Comparison of ENCODE assay signal across 10 mouse cellular contexts in genomic region chr1:153501644-153502321, GRCm38 (mm10). TPM values are rescaled to one million over a fixed set of nuclear protein-coding genes. Genes with fewer than 3 reads are reported as not detected.
DNase-seq lines count a peak whose midpoint lies in the region; ATAC-seq and TF ChIP-seq lines count a peak whose summit lies in the region.
"Had no signal": no experiment of that assay in that cellular context is flagged by ENCODE, and none has a peak within 500 bp of the region (broad histone marks: within the 10 kb centered on the region; RNA-seq: fewer than 3 reads in every experiment).

No protein-coding gene starts in this region.

- TF ChIP-seq EP300 in liver, postnatal 0 days (IDR thresholded peaks at IDR 0.05; ENCODE audit: low read depth), result no peak

- no peak overlapping the region for H3K9ac ChIP-seq in liver, postnatal 0 days (replicated peaks)
- H3K9ac ChIP-seq in forebrain, embryonic 11.5 days (ENCODE audit: low read length), result no peak overlapping the region

- ATAC-seq in liver, postnatal 0 days, result peak; percentile 67
- no peak for ATAC-seq in forebrain, embryonic 11.5 days (replicated peaks; ENCODE audit: low FRiP score)

- peak; percentile 11; the same call in 1 of the 2 replicates for TF ChIP-seq CTCF in gastrocnemius, adult 2 months (IDR thresholded peaks at IDR 0.05)
- TF ChIP-seq CTCF in E14TG2a.4 (conservative IDR thresholded peaks at IDR 0.05; ENCODE audit: low read length), result 0 out of 2 replicates have a peak, but pooled peaks have one; percentile 4
- 0 out of 2 replicates have a peak, but pooled peaks have one; percentile 12 for TF ChIP-seq CTCF in liver, postnatal 0 days (IDR thresholded peaks at IDR 0.05; ENCODE audit: low read depth)

- peaks cover 46% of the 10 kb centered on the region for H3K4me1 ChIP-seq in E14TG2a.4 (replicated peaks; ENCODE audit: low read depth, low read length)
- H3K4me1 ChIP-seq in liver, postnatal 0 days (ENCODE audit: insufficient read depth), result no peaks in the 10 kb centered on the region
- H3K4me1 ChIP-seq in forebrain, embryonic 11.5 days (replicated peaks; ENCODE audit: control insufficient read depth, insufficient read depth, low read length), result no peaks in the 10 kb centered on the region

- H3K27ac ChIP-seq in gastrocnemius, adult 2 months, result peak overlapping the region; percentile 58
- H3K27ac ChIP-seq in liver, postnatal 0 days (ENCODE audit: low read depth), result peak overlapping the region; percentile 55
- H3K27ac ChIP-seq in forebrain, embryonic 11.5 days (ENCODE audit: low read depth, low read length), result no peak overlapping the region
- H3K27ac ChIP-seq: forebrain, embryonic 10.5 days had no signal

- no peak overlapping the region for H3K4me2 ChIP-seq in liver, postnatal 0 days (ENCODE audit: low read depth, low read length)
- no peak overlapping the region for H3K4me2 ChIP-seq in forebrain, embryonic 11.5 days (ENCODE audit: low read depth, low read length, severe bottlenecking)

- H3K27me3 ChIP-seq in E14TG2a.4 (ENCODE audit: insufficient read depth, low read length), result no peaks in the 10 kb centered on the region
- H3K27me3 ChIP-seq in liver, postnatal 0 days (ENCODE audit: insufficient read depth, low read length), result no peaks in the 10 kb centered on the region
- no peaks in the 10 kb centered on the region for H3K27me3 ChIP-seq in forebrain, embryonic 11.5 days (ENCODE audit: control insufficient read depth, insufficient read depth, low read length)

- no peaks in the 10 kb centered on the region for H3K36me3 ChIP-seq in E14TG2a.4 (ENCODE audit: insufficient read depth, low read length)
- no peaks in the 10 kb centered on the region for H3K36me3 ChIP-seq in liver, postnatal 0 days (replicated peaks; ENCODE audit: insufficient read depth, low read length)
- no peaks in the 10 kb centered on the region for H3K36me3 ChIP-seq in forebrain, embryonic 11.5 days (ENCODE audit: control insufficient read depth, insufficient read depth, low read length)
- H3K36me3 ChIP-seq: forebrain, embryonic 10.5 days had no signal

- intact Hi-C loops in gastrocnemius, adult 2 months (cut with DNase I), result no loop called here
- intact Hi-C loops in heart, postnatal 14 days (cut with DNase I), result no loop called here

- no peak overlapping the region for H3K4me3 ChIP-seq in gastrocnemius, adult 2 months
- H3K4me3 ChIP-seq in E14TG2a.4 (replicated peaks; ENCODE audit: low read length), result peak overlapping the region; percentile 13; the same call in 1 of the 2 replicates
- no peak overlapping the region for H3K4me3 ChIP-seq in liver, postnatal 0 days (ENCODE audit: low read depth, low read length)
- no peak overlapping the region for H3K4me3 ChIP-seq in forebrain, embryonic 11.5 days (ENCODE audit: low read depth, low read length)
- H3K4me3 ChIP-seq: forebrain, embryonic 10.5 days had no signal

- 48% methylated on average over 5 of the region's 5 CpGs for WGBS in liver, postnatal 0 days (ENCODE audit: insufficient replicate concordance)
- WGBS in forebrain, embryonic 11.5 days, result 66% methylated on average over 5 of the region's 5 CpGs

- DNase-seq in gastrocnemius, adult 2 months, result peak; percentile 45
- DNase-seq in gastrocnemius, adult 18-20 months (ENCODE audit: low spot score), result no peak
- DNase-seq in heart, postnatal 14 days, result peak; percentile 20 to 38
- DNase-seq in liver, postnatal 0 days, result peak; percentile 18
- no peak for DNase-seq in left cerebral cortex, adult 11 months (ENCODE audit: low spot score)
- DNase-seq in frontal cortex, postnatal 36 days (ENCODE audit: low spot score in 2 of 2), result no peak
- DNase-seq in forebrain, embryonic 11.5 days (ENCODE audit: low spot score), result no peak
- DNase-seq: right cerebral cortex, adult 18-20 months had no signal

- no peaks in the 10 kb centered on the region for H3K9me3 ChIP-seq in E14TG2a.4 (ENCODE audit: low read length)
- H3K9me3 ChIP-seq in liver, postnatal 0 days (ENCODE audit: low read length), result no peaks in the 10 kb centered on the region
- H3K9me3 ChIP-seq in forebrain, embryonic 11.5 days (ENCODE audit: control insufficient read depth, low read length), result no peaks in the 10 kb centered on the region
- H3K9me3 ChIP-seq: forebrain, embryonic 10.5 days had no signal

RNA-seq across cellular contexts. Expression of gene Dhx9, which starts 14.3 kb away (rescaled TPM):
- 10 to 100 TPM; 26.1 to 29.5 TPM for total RNA-seq in gastrocnemius, adult 2 months (2021)
- 10 to 100 TPM; 21.4 to 24.4 TPM for total RNA-seq in gastrocnemius, adult 18-20 months (2021)
- 10 to 100 TPM; 58.3 to 64.8 TPM for total RNA-seq in heart, postnatal 14 days (2021)
- polyA plus RNA-seq in liver, postnatal 0 days (2015; fragmentation: Nextera tagmentation; extraction: Ambion mirVana), result 7.7 and 9.9 TPM in 2 replicates
- polyA plus RNA-seq in forebrain, embryonic 11.5 days (2014; fragmentation: Nextera tagmentation; extraction: Ambion mirVana), result 27.5 and 29.5 TPM in 2 replicates

RNA-seq across cellular contexts. Expression of gene Npl, which starts 48.1 kb away (rescaled TPM):
- total RNA-seq in gastrocnemius, adult 2 months (2021), result 1 to 10 TPM; 1.1 to 1.6 TPM
- total RNA-seq in gastrocnemius, adult 18-20 months (2021), result 1 to 10 TPM; 2.2 to 2.4 TPM
- total RNA-seq in heart, postnatal 14 days (2021), result 1 to 10 TPM; 1.7 to 1.8 TPM
- polyA plus RNA-seq in liver, postnatal 0 days (2015; fragmentation: Nextera tagmentation; extraction: Ambion mirVana), result 6.8 TPM in 2 replicates
- 12.4 and 14.3 TPM in 2 replicates for polyA plus RNA-seq in forebrain, embryonic 11.5 days (2014; fragmentation: Nextera tagmentation; extraction: Ambion mirVana)

Comparison
In these comparisons a context has a peak if more than half of its experiments do, and no peak if none do; other contexts are left out.
1. DNase-seq: peak in gastrocnemius, adult 2 months (single experiment), heart, postnatal 14 days (2 of 2) and liver, postnatal 0 days (single experiment); none in gastrocnemius, adult 18-20 months (single experiment), left cerebral cortex, adult 11 months (single experiment), frontal cortex, postnatal 36 days (0 of 2) and forebrain, embryonic 11.5 days (single experiment).
2. Peak in every context shown above with its lines, with median percentiles within 50 percentile points of each other: CTCF ChIP-seq.